Mouse (Mus musculus) kidney, embryonic 16.5 days (tissue): ENCODE results near the gene C530008M17Rik. TPM values are rescaled to one million over a fixed set of nuclear protein-coding genes. Genes with fewer than 3 reads are reported as not detected.
"Not testable (repeated sequence)": the region's sequence is repeated elsewhere in the genome, so short reads cannot be mapped to it uniquely, and the experiment has no call there.

Experiments
- ATAC-seq: fragments of 200-750 bp; cut with Nextera tagmentation; 2 replicates; pipeline ENCODE4 v1.8.0; 2017; ENCODE audit warnings: moderate TSS enrichment; ENCODE audit not compliant: low FRiP score, low TSS enrichment
- H3K27ac ChIP-seq: fragments of 300-500 bp; sonication (generic); 2 replicates; pipeline ENCODE4 v1.5.1; 2014; ENCODE audit warnings: low read length
- H3K27me3 ChIP-seq: fragments of 300-500 bp; sonication (generic); 2 replicates; pipeline ENCODE4 v1.6.1; 2014; ENCODE audit warnings: low read length, control low read depth, mixed read lengths; ENCODE audit not compliant: insufficient read depth
- H3K36me3 ChIP-seq: fragments of 300-500 bp; sonication (generic); 2 replicates; pipeline ENCODE4 v1.6.1; 2014; ENCODE audit warnings: low read length, control low read depth, mixed read lengths; ENCODE audit not compliant: insufficient read depth
- H3K4me1 ChIP-seq: fragments of 300-500 bp; sonication (generic); 2 replicates; pipeline ENCODE4 v1.6.1; 2014; ENCODE audit warnings: low read length, control low read depth, mixed read lengths; ENCODE audit not compliant: insufficient read depth
- H3K4me2 ChIP-seq: fragments of 300-500 bp; sonication (generic); replicated peaks from 2 replicates; pipeline ENCODE4 v1.6.1; 2014; ENCODE audit warnings: low read depth, low read length
- H3K4me3 ChIP-seq: fragments of 300-500 bp; sonication (generic); 2 replicates; pipeline ENCODE4 v1.5.1; 2014; ENCODE audit warnings: mild to moderate bottlenecking, low read length
- H3K9ac ChIP-seq: fragments of 300-500 bp; sonication (generic); replicated peaks from 2 replicates; pipeline ENCODE4 v1.6.1; 2014; ENCODE audit warnings: low read length
- H3K9me3 ChIP-seq: fragments of 300-500 bp; sonication (generic); 2 replicates; pipeline ENCODE4 v1.6.1; 2016; ENCODE audit warnings: low read length, control low read depth
- WGBS: fragments of 180-500 bp; shearing (Covaris S2); extraction: QIAGEN DNeasy Blood & Tissue Kit; methylation state at CpG from one replicate; pipeline ENCODE4 v1.1.7; 2014; 5-methylcytosine and 5-hydroxymethylcytosine counted together
- polyA plus RNA-seq: library from polyadenylated mRNA; unstranded; fragments of >200 nt; fragmentation: Nextera tagmentation; extraction: Ambion mirVana; gene quantifications from 2 replicates; pipeline ENCODE4 v1.2.1, GENCODE M21; 2015

C530008M17Rik gene
- polyA plus RNA-seq, 1 experiment from 2014 or later = 11.7 TPM

DNA sequence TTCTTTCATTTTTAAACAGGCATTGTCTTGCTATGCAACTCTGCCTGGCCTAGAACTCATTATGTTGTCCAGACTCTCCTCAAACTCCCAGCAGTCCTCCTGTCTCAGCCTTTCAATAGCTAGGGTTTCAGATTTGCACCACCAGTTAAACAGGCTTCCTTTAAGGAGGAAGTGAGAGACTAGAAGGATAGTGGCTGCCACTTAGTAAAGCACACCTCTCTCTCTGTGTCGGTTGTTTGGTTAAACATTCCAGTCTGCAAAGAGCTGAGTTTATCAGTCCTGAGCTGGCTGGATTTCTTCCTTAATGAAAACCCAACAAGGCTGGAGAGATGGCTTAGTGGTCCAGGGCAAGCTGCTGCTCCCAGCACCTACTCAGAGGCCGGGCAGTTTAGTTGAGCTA lies 236.3 kb downstream of the C530008M17Rik start:
- WGBS = 76% methylated on average over 2 of the region's 2 CpGs
- peaks cover 12% of the 10 kb centered on the region; the same call in 1 of the 2 replicates for H3K36me3 ChIP-seq
- H3K4me1 ChIP-seq = no peaks in the 10 kb centered on the region
- no peak overlapping the region for H3K27ac ChIP-seq
- H3K4me3 ChIP-seq = no peak overlapping the region
- no peaks in the 10 kb centered on the region for H3K27me3 ChIP-seq
- H3K9me3 ChIP-seq = no peaks in the 10 kb centered on the region
- no peak overlapping the region for H3K9ac ChIP-seq
- H3K4me2 ChIP-seq = no peak overlapping the region
- ATAC-seq = no peak

DNA sequence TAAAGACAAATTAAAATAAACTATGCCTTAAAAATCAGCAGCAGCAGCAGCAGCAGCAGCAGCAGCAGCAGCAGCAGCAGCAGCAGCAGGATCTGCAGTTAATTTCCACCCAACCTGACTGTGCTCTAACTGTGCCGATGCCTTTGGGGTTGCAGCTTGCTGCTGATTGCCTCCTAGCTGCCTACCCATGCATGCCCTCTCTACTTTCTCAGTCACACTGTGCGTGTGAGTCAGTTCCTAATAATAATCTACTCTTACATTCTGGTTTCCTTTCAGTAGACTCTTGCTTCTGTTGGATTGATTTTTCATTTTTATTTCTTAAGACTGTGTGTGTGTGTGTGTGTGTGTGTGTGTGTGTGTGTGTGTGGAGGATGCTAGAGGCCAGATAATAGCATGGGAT lies 236.8 kb downstream of the C530008M17Rik start:
- H3K36me3 ChIP-seq = peaks cover 12% of the 10 kb centered on the region; the same call in 1 of the 2 replicates
- no peak overlapping the region for H3K4me3 ChIP-seq
- no peak overlapping the region for H3K27ac ChIP-seq
- H3K4me2 ChIP-seq = no peak overlapping the region
- H3K4me1 ChIP-seq = no peaks in the 10 kb centered on the region
- H3K9ac ChIP-seq = no peak overlapping the region
- H3K27me3 ChIP-seq = no peaks in the 10 kb centered on the region
- H3K9me3 ChIP-seq = no peaks in the 10 kb centered on the region
- WGBS = 79% methylated on average over 2 of the region's 2 CpGs
- ATAC-seq = no peak

DNA sequence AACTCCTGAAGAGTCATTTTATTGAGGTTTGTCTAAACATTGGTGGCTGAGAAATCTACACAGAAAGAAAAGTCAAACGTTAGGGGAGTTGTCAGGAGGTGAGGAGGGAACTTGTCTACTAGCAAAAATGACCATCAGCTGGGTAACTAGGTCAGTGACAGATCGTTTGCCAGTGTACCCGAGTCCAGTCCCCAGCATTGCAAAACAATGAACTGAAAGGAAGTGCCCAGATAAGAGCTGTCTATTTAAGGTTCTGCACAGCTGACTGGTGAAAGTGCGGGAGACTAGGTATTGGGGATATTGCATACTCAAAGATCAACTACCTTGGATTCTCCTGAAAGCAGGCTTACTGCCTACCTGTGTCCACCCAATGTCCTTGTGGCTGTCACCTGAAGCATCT lies 245.8 kb downstream of the C530008M17Rik start:
- H3K27ac ChIP-seq = no peak overlapping the region
- ATAC-seq = no peak
- no peak overlapping the region for H3K9ac ChIP-seq
- no peaks in the 10 kb centered on the region; the same call in 1 of the 2 replicates for H3K36me3 ChIP-seq
- no peak overlapping the region for H3K4me2 ChIP-seq
- H3K4me3 ChIP-seq = no peak overlapping the region
- peaks cover 3% of the 10 kb centered on the region; the same call in 1 of the 2 replicates for H3K4me1 ChIP-seq
- WGBS = 83% methylated on average over 4 of the region's 4 CpGs
- no peaks in the 10 kb centered on the region for H3K9me3 ChIP-seq
- H3K27me3 ChIP-seq = no peaks in the 10 kb centered on the region

DNA sequence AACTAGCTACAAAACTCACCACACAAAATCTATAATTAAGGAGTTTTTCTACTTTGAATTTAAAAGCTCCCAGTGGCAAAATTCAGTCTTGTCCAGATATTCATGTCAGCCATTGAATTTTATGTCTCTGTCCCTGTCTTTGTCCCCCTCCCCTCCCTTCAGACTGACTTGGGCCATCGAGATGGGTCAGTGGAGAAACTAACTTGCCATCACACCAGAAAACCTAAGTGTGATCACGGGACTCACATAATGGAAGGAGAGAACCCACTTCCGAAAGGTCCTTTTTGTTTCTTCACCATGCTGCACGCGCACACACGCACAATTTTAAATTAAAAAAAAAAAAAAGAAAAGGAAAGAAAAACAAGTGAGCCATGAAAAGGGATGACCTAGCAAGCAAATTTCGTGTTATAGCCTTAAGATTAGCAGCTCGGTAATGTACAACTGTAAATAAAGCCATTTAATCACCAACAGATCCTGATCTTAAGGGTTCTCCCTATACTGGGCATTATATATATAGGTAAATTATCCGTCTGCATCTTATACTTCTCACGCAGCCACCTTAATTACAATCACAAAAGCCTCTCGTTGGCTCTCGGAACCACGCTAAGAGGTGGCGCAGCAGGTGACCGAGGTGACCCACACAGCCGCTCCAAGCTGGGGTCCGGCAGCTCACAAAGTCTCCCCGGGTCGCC lies 248.5 kb downstream of the C530008M17Rik start:
- peak overlapping the region; percentile 70 for H3K4me2 ChIP-seq
- H3K36me3 ChIP-seq = peaks cover 3% of the 10 kb centered on the region
- H3K27me3 ChIP-seq = no peaks in the 10 kb centered on the region
- WGBS = 2% methylated on average over 19 of the region's 19 CpGs
- H3K27ac ChIP-seq = peak overlapping the region; percentile 87
- no peak for ATAC-seq
- H3K4me3 ChIP-seq = peak overlapping the region; percentile 77
- H3K4me1 ChIP-seq = peaks cover 3% of the 10 kb centered on the region; the same call in 1 of the 2 replicates
- peak overlapping the region; percentile 85 for H3K9ac ChIP-seq
- H3K9me3 ChIP-seq = no peaks in the 10 kb centered on the region

DNA sequence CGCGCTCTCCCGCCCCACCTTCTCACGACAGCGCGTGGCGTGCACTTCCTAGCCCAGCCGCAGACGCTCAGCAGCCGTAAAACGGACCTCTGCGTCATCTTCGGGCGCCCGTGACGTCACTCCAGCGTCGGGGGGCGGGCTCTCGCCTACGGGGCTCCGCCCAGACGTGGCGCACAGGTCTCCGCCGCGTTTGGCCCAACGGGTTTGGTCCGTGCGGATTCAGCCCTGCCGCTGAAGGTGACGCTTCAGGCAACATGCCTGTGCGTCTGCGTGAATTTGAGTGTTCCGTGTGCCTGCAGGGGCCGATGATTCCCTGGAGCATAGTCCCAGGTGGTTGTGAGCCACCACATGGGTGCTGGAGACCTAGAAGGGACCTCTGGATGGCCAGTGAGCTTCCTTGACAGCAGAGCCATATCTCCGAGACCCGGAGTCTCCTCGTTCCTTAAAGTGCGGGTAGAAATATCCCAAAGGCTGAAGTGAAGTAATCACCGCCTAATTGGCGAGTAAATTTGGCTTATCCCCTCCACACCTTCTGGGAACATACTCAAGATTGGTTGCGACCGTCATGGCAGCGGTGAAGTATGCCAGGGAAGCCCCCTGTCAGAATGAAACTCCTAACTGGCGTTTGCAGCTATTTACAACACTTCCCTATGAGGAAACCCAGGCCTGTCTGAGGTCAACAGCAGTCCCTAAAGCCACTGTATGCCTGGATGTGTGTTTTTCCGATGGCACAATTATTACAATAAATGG lies 249.3 kb downstream of the C530008M17Rik start, which contains the start of gene Aasdh:
Gene Aasdh (minus strand): TSS at position 110 of the 750 bp plus-strand sequence.
- peak; percentile 98 for ATAC-seq
- Histone ChIP-seq H3K36me3 (peaks cover 4% of the 10 kb centered on the region), H3K4me2 (peak within 1 kb of the TSS; percentile 70), H3K9ac (peak within 1 kb of the TSS; percentile 85), H3K4me3 (peak within 1 kb of the TSS; percentile 77), H3K27me3 (no peaks in the 10 kb centered on the region), H3K4me1 (peaks cover 3% of the 10 kb centered on the region; the same call in 1 of the 2 replicates), H3K9me3 (no peaks in the 10 kb centered on the region), H3K27ac (peak within 1 kb of the TSS; percentile 87)
- WGBS = under 1% methylated on average over 47 of the region's 47 CpGs

DNA sequence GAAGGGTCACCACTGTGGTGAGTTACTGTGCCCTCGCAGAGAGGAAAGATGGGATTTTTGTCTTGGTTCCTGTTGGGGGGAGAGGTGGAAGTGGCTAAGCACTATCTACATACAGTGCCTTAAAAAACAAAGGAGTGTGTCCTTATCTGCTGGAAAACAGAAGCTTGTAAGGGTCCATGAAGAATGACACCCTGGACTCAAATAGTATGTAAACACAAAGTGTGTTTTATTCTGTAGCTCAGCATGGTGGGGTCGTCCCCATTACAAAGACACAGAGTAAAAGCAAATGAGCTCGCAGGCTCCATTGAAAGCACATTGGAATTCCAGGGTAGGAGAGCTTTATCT lies 249.8 kb downstream of the C530008M17Rik start:
- H3K4me3 ChIP-seq = peak overlapping the region; percentile 77
- WGBS = 47% methylated on average over 3 of the region's 3 CpGs
- H3K36me3 ChIP-seq = peaks cover 4% of the 10 kb centered on the region
- H3K4me2 ChIP-seq = peak overlapping the region; percentile 70
- no peak for ATAC-seq
- H3K27ac ChIP-seq = peak overlapping the region; percentile 87; the same call in 1 of the 2 replicates
- H3K4me1 ChIP-seq = peaks cover 3% of the 10 kb centered on the region; the same call in 1 of the 2 replicates
- no peaks in the 10 kb centered on the region for H3K27me3 ChIP-seq
- peak overlapping the region; percentile 85 for H3K9ac ChIP-seq
- no peaks in the 10 kb centered on the region for H3K9me3 ChIP-seq

DNA sequence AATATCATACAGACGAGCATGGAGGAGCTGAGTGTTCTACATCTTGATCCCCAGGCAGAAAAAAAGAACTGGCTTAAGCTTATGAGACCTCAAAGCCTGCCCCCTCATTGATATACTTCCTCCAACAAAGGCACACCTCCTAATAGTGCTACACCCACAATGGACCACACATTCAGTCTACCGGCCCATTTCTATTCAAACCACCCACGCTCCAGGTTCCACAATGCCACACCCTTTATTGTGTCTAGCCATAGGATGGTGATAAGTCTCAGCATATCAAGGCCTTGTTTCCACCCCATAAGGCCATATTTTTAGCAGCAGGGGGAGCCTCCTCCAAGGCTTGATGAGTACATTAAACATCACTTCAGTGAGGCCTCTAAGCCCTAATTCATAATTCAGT lies 254.5 kb downstream of the C530008M17Rik start:
- no peak overlapping the region for H3K9ac ChIP-seq
- no peak overlapping the region for H3K4me2 ChIP-seq
- peaks cover 18% of the 10 kb centered on the region for H3K36me3 ChIP-seq
- no peak overlapping the region for H3K4me3 ChIP-seq
- H3K27ac ChIP-seq = no peak overlapping the region
- peaks cover 3% of the 10 kb centered on the region; the same call in 1 of the 2 replicates for H3K4me1 ChIP-seq
- 93% methylated on average over 3 of the region's 3 CpGs for WGBS
- no peak for ATAC-seq
- H3K27me3 ChIP-seq = no peaks in the 10 kb centered on the region
- H3K9me3 ChIP-seq = no peaks in the 10 kb centered on the region

DNA sequence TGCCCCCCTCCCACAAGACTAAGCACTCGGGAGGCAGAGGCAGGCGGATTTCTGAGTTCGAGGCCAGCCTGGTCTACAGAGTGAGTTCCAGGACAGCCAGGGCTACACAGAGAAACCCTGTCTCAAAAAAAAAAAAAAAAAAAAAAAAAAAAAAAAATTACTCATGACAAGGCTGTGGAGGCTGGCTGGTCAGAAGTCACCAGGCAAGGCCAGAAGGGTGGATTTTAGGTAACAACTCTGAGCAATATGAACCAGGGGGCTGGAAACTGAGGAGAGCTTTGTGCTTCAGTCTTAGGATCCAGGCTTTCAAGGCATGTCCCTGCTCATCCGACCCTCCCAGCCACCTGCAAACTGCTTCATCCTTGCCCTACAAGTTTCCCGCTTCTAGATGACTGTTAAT lies 256.2 kb downstream of the C530008M17Rik start:
- not testable (repeated sequence) for H3K4me2 ChIP-seq, H3K27me3 ChIP-seq, H3K9ac ChIP-seq, ATAC-seq, H3K4me3 ChIP-seq, H3K9me3 ChIP-seq, H3K27ac ChIP-seq, H3K4me1 ChIP-seq
- peaks cover 25% of the 10 kb centered on the region for H3K36me3 ChIP-seq
- WGBS = 91% methylated on average over 5 of the region's 5 CpGs

DNA sequence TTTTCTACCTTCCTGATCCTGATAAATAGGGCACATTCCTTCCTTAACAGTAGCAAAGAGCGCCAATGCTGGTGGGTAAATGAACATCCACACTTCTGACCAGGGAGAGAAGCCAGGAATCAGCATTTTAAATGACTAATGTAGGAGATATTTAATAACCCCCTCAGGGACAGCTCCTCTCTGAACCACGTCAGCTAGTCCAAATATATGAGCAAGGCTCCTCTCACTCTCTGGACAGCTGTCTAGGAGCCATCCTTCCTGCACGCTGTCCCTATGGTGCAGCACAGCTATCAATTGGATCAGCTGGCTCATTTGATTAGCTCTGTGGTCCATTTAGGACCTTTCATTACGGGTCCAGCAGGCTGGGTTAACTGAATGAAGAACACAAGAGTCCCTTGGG lies 266.5 kb downstream of the C530008M17Rik start:
- WGBS = 79% methylated on average over 4 of the region's 4 CpGs
- peaks cover 15% of the 10 kb centered on the region; the same call in 1 of the 2 replicates for H3K9me3 ChIP-seq
- peaks cover 65% of the 10 kb centered on the region for H3K36me3 ChIP-seq
- H3K27me3 ChIP-seq = no peaks in the 10 kb centered on the region
- no peak overlapping the region for H3K4me2 ChIP-seq
- H3K4me3 ChIP-seq = no peak overlapping the region
- no peak overlapping the region for H3K9ac ChIP-seq
- ATAC-seq = no peak
- peak overlapping the region; percentile 5; the same call in 1 of the 2 replicates for H3K27ac ChIP-seq
- H3K4me1 ChIP-seq = peaks cover 5% of the 10 kb centered on the region; the same call in 1 of the 2 replicates
